Mouse (Mus musculus) liver, adult 2 months (tissue): ENCODE measurements at regions not wholly inside any gene's neighbourhood (a gene's known extent, or its start where the extent isn't known, plus 50 kb on each side); places are given as distances from the start of the nearest gene placed in this dataset.
A peak's percentile ranks its signal among the peaks of the same experiment; 100 is the strongest.

Experiments
- DNase-seq: peaks from one replicate; pipeline ENCODE4 v3.0.0-alpha.2; 2011; ENCODE audit warnings: low read depth, low spot score; ENCODE audit errors: extremely low read depth
- H3K27ac ChIP-seq: fragments of 200-500 bp; replicated peaks from 2 replicates; pipeline ENCODE4 v1.5.1; 2012; ENCODE audit warnings: low read depth, mild to moderate bottlenecking, control low read depth, inconsistent platforms, low read length; ENCODE audit not compliant: insufficient read depth
- H3K27me3 ChIP-seq: fragments of 200-500 bp; 2 replicates; pipeline ENCODE4 v1.6.1; 2012; ENCODE audit warnings: mild to moderate bottlenecking, moderate library complexity, low read length, inconsistent platforms; ENCODE audit not compliant: control insufficient read depth, insufficient read depth
- H3K36me3 ChIP-seq: fragments of 200-500 bp; 2 replicates; pipeline ENCODE4 v1.6.1; 2012; ENCODE audit warnings: low read length, inconsistent platforms; ENCODE audit not compliant: control insufficient read depth, insufficient read depth
- H3K4me1 ChIP-seq: fragments of 200-500 bp; 2 replicates; pipeline ENCODE4 v1.6.1; 2011; ENCODE audit warnings: low read length; ENCODE audit not compliant: control insufficient read depth, insufficient read depth
- H3K4me3 ChIP-seq: fragments of 200-500 bp; 2 replicates; pipeline ENCODE4 v1.5.1; 2011; ENCODE audit warnings: low read depth, mild to moderate bottlenecking, control low read depth, low read length, moderate library complexity; ENCODE audit not compliant: insufficient read depth
- H3K79me2 ChIP-seq: fragments of 200-500 bp; 2 replicates; pipeline ENCODE4 v1.6.1; 2012; ENCODE audit warnings: inconsistent platforms, mild to moderate bottlenecking, low read length, moderate library complexity; ENCODE audit not compliant: control insufficient read depth, insufficient read depth
- H3K9ac ChIP-seq: fragments of 200-500 bp; 2 replicates; pipeline ENCODE4 v1.6.1; 2012; ENCODE audit warnings: low read depth, mild to moderate bottlenecking, control low read depth, inconsistent platforms, low read length
- CTCF ChIP-seq: fragments of 200-500 bp; IDR thresholded peaks from 2 replicates; pipeline ENCODE4 v1.5.1; 2011; ENCODE audit warnings: low read depth, low read length, control low read depth
- POLR2A ChIP-seq: fragments of 200-500 bp; IDR thresholded peaks from 2 replicates; pipeline ENCODE4 v1.6.1; 2011; ENCODE audit warnings: low read length, control low read depth; ENCODE audit not compliant: insufficient read depth; ENCODE audit errors: extremely low read depth
- WGBS: fragments of 180-500 bp; shearing (Covaris S2); methylation state at CpG from one replicate; pipeline ENCODE4 v1.1.7; 2018; 5-methylcytosine and 5-hydroxymethylcytosine counted together

DNA sequence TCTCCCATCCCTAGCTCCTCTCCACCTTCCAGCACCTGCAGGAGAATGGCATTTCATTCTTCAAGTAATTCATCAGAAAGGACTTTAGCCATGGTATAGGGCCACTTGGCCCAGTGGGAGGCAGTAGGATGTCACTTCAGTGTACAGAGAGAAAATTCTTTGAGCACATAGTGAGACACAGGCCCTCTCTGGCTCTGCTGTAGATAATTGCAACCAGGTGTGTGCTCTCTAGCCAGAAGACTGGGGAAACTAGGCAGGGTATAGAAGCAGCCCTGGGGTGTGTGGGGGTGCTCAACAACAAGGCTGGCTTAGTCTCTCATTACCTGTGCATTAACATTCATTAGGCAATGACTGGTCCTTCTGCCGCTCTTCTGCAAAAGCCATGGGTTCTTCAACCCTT, 125.1 kb downstream of the Fam43a start:
- H3K27ac ChIP-seq, result no peak overlapping the region
- H3K4me3 ChIP-seq, result no peak overlapping the region
- peaks cover 2% of the 10 kb centered on the region; the same call in 1 of the 2 replicates for H3K4me1 ChIP-seq
- no peaks in the 10 kb centered on the region for H3K27me3 ChIP-seq
- no peak overlapping the region for H3K9ac ChIP-seq
- no peaks in the 10 kb centered on the region for H3K36me3 ChIP-seq
- TF ChIP-seq POLR2A (no peak), CTCF (no peak)
- WGBS, result 100% methylated on average over 1 of the region's 1 CpGs
- no peak for DNase-seq
- H3K79me2 ChIP-seq, result no peaks in the 10 kb centered on the region

DNA sequence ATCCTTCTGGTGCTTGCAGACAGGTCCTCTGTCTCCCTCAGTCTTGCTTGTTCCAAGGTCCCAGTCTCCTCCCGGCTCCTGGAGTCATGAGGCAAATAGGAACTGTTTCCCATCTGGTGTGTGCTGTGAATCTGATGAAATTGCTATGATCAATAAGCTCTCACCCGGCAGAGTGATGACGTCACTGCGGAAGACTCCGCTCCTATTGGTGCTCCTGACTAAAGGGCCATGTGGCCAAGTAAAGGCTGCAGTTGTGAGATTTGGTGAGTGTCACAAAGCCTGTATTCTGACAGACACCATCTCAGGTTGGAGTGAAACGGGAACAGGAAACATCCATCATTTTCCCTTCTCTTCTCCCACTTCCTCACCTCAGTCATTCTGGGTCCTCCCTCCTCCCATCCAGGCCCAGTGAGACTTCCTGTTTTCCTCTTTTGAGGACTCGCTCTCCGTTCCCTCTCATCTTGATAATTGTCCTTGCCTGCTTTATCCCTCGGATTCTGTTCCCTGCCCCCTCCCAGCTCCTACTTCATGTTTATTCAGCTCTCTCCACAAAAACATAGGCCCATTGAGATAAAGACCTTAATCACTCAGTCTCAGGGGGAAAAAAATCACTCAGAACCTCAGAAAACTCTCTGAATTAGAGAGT, 133.4 kb downstream of the Fam43a start:
- no peaks in the 10 kb centered on the region for H3K27me3 ChIP-seq
- no peak overlapping the region for H3K9ac ChIP-seq
- H3K79me2 ChIP-seq, result no peaks in the 10 kb centered on the region
- TF ChIP-seq CTCF, result no peak
- no peak for TF ChIP-seq POLR2A
- no peaks in the 10 kb centered on the region for H3K36me3 ChIP-seq
- no peak overlapping the region for H3K4me3 ChIP-seq
- no peaks in the 10 kb centered on the region for H3K4me1 ChIP-seq
- DNase-seq, result peak; percentile 3
- no peak overlapping the region for H3K27ac ChIP-seq
- 49% methylated on average over 9 of the region's 9 CpGs for WGBS

- Histone ChIP-seq H3K27ac (no peak overlapping the region), H3K4me3 (no peak overlapping the region), H3K4me1 (no peaks in the 10 kb centered on the region), H3K36me3 (no peaks in the 10 kb centered on the region), H3K27me3 (no peaks in the 10 kb centered on the region), H3K79me2 (no peaks in the 10 kb centered on the region), H3K9ac (no peak overlapping the region)
- WGBS, result 78% methylated on average over 11 of the region's 11 CpGs
- no peak for DNase-seq
- TF ChIP-seq POLR2A (no peak), CTCF (no peak)
Measured at GRCm38 (mm10) chr16:30733478-30733877, 134.0 kb downstream of the Fam43a start.

DNA sequence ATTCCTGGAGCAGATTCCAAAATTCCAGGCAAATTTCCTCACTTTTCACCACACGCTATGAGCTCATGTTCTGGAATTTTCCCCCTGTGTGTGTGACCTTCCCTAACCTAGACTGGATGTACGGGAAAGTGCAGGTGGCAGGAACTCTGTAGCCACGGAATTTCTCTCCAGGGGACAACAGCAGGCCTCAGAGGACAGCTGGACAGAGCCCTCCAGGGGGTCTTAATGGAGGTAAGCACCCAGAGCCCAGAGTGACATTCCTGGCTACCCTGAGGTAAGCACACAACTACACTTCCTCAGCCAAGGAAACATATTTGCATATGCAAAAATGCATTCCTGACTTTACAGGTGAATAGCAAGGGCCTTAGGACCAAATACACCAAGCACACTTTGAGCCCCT, 135.8 kb downstream of the Fam43a start:
- WGBS, result 70% methylated on average over 3 of the region's 3 CpGs
- Histone ChIP-seq H3K27ac (no peak overlapping the region), H3K9ac (no peak overlapping the region), H3K4me3 (no peak overlapping the region), H3K79me2 (no peaks in the 10 kb centered on the region), H3K4me1 (no peaks in the 10 kb centered on the region), H3K36me3 (no peaks in the 10 kb centered on the region), H3K27me3 (no peaks in the 10 kb centered on the region)
- no peak for TF ChIP-seq POLR2A
- no peak for TF ChIP-seq CTCF
- no peak for DNase-seq

GRCm38 (mm10) chr16:30735969-30736368, 136.4 kb downstream of the Fam43a start:
- Histone ChIP-seq H3K27me3 (no peaks in the 10 kb centered on the region), H3K36me3 (no peaks in the 10 kb centered on the region), H3K9ac (no peak overlapping the region), H3K79me2 (no peaks in the 10 kb centered on the region), H3K4me1 (no peaks in the 10 kb centered on the region), H3K4me3 (no peak overlapping the region), H3K27ac (no peak overlapping the region)
- no peak for DNase-seq
- WGBS, result 75% methylated on average over 7 of the region's 7 CpGs
- TF ChIP-seq POLR2A (no peak), CTCF (no peak)

GRCm38 (mm10) chr16:30736662-30737326, 137.3 kb downstream of the Fam43a start:
- H3K4me3 ChIP-seq, result no peak overlapping the region
- H3K4me1 ChIP-seq, result no peaks in the 10 kb centered on the region
- H3K27me3 ChIP-seq, result no peaks in the 10 kb centered on the region
- H3K36me3 ChIP-seq, result no peaks in the 10 kb centered on the region
- DNase-seq, result no peak
- no peak overlapping the region for H3K9ac ChIP-seq
- WGBS, result 82% methylated on average over 17 of the region's 17 CpGs
- no peak overlapping the region for H3K27ac ChIP-seq
- no peaks in the 10 kb centered on the region for H3K79me2 ChIP-seq
- no peak for TF ChIP-seq CTCF
- TF ChIP-seq POLR2A, result no peak
